Mouse (Mus musculus) intestine, embryonic 14.5 days (tissue): Measurements from ENCODE around the gene Trdmt1. TPM values are rescaled to one million over a fixed set of nuclear protein-coding genes. Genes with fewer than 3 reads are reported as not detected.

Source experiments
- ATAC-seq: fragments of 200-750 bp; cut with Nextera tagmentation; replicated peaks from 2 replicates; pipeline ENCODE4 v1.8.0; 2017; ENCODE audit warnings: low read depth, moderate number of reproducible peaks, moderate TSS enrichment, moderate library complexity; ENCODE audit not compliant: low FRiP score, low TSS enrichment
- DNase-seq: peaks from one replicate; pipeline ENCODE4 v3.0.0-alpha.2; 2018; ENCODE audit warnings: low spot score
- H3K27ac ChIP-seq: fragments of 300-500 bp; sonication (generic); 2 replicates; pipeline ENCODE4 v1.5.1; 2014; ENCODE audit warnings: low read depth, mild to moderate bottlenecking, control low read depth
- H3K27me3 ChIP-seq: fragments of 300-500 bp; sonication (generic); replicated peaks from 2 replicates; pipeline ENCODE4 v1.6.1; 2014; ENCODE audit warnings: low read length, control low read depth; ENCODE audit not compliant: control insufficient read depth, insufficient read depth
- H3K36me3 ChIP-seq: fragments of 300-500 bp; sonication (generic); 2 replicates; pipeline ENCODE4 v1.6.1; 2014; ENCODE audit warnings: low read length, control low read depth; ENCODE audit not compliant: control insufficient read depth, insufficient read depth
- H3K4me1 ChIP-seq: fragments of 300-500 bp; sonication (generic); replicated peaks from 2 replicates; pipeline ENCODE4 v1.6.1; 2014; ENCODE audit warnings: low read length, control low read depth, mixed read lengths; ENCODE audit not compliant: control insufficient read depth, insufficient read depth
- H3K4me2 ChIP-seq: fragments of 300-500 bp; sonication (generic); 2 replicates; pipeline ENCODE4 v1.6.1; 2014; ENCODE audit warnings: low read length
- H3K4me3 ChIP-seq: fragments of 300-500 bp; sonication (generic); 2 replicates; pipeline ENCODE4 v1.5.1; 2014; ENCODE audit warnings: low read depth, low read length, control low read depth, mixed read lengths
- H3K9ac ChIP-seq: fragments of 300-500 bp; sonication (generic); 2 replicates; pipeline ENCODE4 v1.6.1; 2014; ENCODE audit warnings: mild to moderate bottlenecking, low read length
- H3K9me3 ChIP-seq: fragments of 300-500 bp; sonication (generic); 2 replicates; pipeline ENCODE4 v1.6.1; 2016; ENCODE audit warnings: low read length, control low read depth; ENCODE audit not compliant: control insufficient read depth
- WGBS: fragments of 180-500 bp; shearing (Covaris S2); extraction: QIAGEN DNeasy Blood & Tissue Kit; methylation state at CpG from one replicate; pipeline ENCODE4 v1.1.7; 2014; 5-methylcytosine and 5-hydroxymethylcytosine counted together
- polyA plus RNA-seq: library from polyadenylated mRNA; unstranded; fragments of >200 nt; fragmentation: Nextera tagmentation; extraction: Ambion mirVana; gene quantifications from 2 replicates; pipeline ENCODE4 v1.2.1, GENCODE M21; 2014

Gene Trdmt1
- polyA plus RNA-seq, 1 experiment from 2014 or later = 11.5 TPM

DNA sequence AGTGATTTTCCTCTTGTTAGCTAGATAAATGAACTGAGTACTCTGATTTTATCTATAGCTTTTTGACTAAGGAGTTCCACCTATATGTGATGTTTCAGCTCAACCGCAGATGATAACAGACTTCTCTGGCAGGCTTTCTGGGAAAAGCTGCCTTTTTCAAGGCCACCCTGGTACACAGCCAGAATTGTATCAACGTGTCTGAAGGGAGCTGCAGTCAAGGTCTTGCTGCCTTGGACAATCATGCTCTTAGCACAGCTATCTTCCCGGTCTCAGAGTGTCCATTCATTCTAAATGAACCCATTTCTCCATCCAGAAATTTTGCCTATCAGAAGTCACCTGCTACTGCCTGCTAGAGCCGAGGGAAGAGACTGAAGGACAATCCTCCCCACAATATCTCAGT lies 16.9 kb downstream of the Trdmt1 start:
- H3K4me2 ChIP-seq = no peak overlapping the region
- H3K9me3 ChIP-seq = no peaks in the 10 kb centered on the region
- no peaks in the 10 kb centered on the region for H3K36me3 ChIP-seq
- no peak overlapping the region for H3K4me3 ChIP-seq
- no peaks in the 10 kb centered on the region for H3K27me3 ChIP-seq
- no peak overlapping the region for H3K9ac ChIP-seq
- no peak for DNase-seq
- 78% methylated on average over 4 of the region's 4 CpGs for WGBS
- H3K4me1 ChIP-seq = 0 out of 2 replicates have a peak, but pooled peaks cover 4% of the 10 kb centered on the region
- H3K27ac ChIP-seq = no peak overlapping the region
- ATAC-seq = no peak

DNA sequence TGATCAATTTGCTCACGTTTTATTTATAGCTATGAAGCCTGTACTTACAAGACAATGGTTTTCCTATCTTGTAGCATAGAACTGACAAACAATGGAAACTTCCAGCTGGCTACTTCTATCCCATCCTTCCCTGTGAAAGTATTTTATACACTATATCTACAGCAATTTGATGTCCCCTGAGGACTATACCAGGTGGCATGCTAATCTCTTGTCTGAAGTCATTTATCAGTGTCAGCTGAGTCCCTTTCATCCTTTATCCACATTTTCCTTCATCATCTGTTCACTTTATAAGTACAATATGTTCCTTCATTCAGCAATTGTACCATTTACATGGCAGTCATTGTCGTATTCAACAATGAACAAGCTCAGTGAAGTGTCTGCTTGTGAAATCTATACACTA lies 17.3 kb downstream of the Trdmt1 start:
- H3K9ac ChIP-seq = no peak overlapping the region
- no peak overlapping the region for H3K4me2 ChIP-seq
- no peaks in the 10 kb centered on the region for H3K27me3 ChIP-seq
- no peak overlapping the region for H3K27ac ChIP-seq
- no peaks in the 10 kb centered on the region for H3K9me3 ChIP-seq
- no peaks in the 10 kb centered on the region for H3K36me3 ChIP-seq
- 0 out of 2 replicates have a peak, but pooled peaks cover 4% of the 10 kb centered on the region for H3K4me1 ChIP-seq
- DNase-seq (no peak), ATAC-seq (no peak)
- no peak overlapping the region for H3K4me3 ChIP-seq
- WGBS = 65% methylated on average over 2 of the region's 2 CpGs

DNA sequence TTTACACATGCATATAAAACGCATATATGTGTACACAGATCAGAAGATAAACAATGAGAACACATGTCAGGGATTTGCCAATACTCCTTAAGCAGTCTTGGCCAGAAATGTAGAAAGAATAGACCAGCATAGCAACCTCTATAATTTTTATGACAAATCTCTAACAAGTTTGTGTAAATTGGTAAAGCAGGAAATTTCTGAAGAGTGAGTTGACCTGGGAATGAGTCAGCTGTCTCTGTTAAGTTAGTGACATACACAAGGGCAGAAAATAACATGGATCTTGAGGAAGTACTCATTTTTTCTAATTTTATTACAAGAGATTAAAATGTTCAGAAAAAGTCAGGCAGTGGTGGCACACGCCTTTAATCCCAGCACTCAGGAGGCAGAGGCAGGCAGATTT lies 18.3 kb downstream of the Trdmt1 start:
- H3K27me3 ChIP-seq = no peaks in the 10 kb centered on the region
- no peak overlapping the region for H3K9ac ChIP-seq
- no peaks in the 10 kb centered on the region for H3K9me3 ChIP-seq
- no peak for ATAC-seq
- no peak overlapping the region for H3K4me3 ChIP-seq
- 0 out of 2 replicates have a peak, but pooled peaks cover 4% of the 10 kb centered on the region for H3K4me1 ChIP-seq
- no peak overlapping the region for H3K4me2 ChIP-seq
- 78% methylated on average over 2 of the region's 2 CpGs for WGBS
- DNase-seq = no peak
- H3K36me3 ChIP-seq = no peaks in the 10 kb centered on the region
- H3K27ac ChIP-seq = no peak overlapping the region

DNA sequence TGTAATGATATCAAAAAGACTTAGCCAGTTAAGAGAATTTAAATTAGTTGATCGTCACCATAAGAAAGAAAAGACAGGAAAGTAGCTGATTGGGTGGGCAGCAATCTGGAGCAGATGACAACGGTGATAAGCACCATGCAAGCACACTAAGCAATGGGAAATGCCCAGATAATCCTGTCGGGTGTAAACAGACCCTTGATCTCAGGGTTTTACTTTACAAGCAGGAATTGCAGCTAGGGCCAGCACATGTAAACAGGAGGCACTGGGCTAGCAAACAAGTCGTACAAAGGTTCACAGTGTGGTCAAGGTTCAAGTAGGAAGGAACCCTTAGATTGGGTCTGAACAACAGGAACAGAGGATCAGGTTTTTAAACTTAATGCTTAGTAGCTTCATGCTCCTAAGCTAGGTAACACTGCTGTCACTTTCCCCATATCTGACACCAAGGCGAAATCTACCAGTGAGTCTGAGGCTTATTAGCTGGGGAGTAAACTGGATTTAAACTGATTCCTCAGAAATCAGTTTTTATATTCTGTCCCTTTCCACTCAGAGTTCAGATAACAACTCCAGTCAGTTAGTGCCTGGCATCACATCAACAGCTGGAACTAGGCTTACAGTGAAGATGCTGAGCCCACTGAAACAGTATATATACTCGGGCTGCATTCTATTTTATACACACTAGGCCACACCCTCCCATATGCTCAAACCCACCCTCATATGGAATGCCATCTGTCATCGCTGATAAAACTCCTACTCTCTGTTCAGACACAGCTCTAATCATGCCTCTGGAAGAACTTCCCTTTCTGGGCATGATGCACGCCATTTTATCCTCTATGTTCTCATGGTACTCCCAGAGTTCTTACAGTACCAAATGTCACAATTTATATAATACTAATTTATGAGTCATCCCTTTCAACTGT lies 20.7 kb downstream of the Trdmt1 start:
- WGBS = 36% methylated on average over 8 of the region's 8 CpGs
- H3K27ac ChIP-seq = 0 out of 2 replicates have a peak overlapping the region, but pooled peaks have one; percentile 8

DNA sequence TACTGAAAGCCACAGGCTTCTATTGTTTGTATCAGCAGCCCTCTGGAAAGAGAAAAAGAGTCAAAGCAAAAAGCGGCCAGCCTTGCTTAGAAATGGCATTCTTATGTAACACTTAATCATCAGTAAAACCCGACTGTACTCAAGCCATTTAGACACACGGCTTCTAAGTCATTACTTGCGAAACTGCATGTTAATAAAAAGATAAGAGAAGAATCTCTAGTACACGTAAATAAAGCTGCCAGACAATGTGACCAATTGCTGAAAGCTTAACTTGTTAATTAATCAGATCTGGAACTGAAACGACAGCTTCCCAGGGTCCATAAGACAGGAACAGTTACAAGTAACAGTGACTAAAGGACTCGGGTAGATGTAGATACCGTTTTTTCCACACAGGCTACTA lies 22.4 kb downstream of the Trdmt1 start:
- Histone ChIP-seq H3K9ac (no peak overlapping the region), H3K4me2 (no peak overlapping the region), H3K27me3 (no peaks in the 10 kb centered on the region), H3K4me3 (no peak overlapping the region), H3K4me1 (0 out of 2 replicates have a peak, but pooled peaks cover 4% of the 10 kb centered on the region), H3K27ac (no peak overlapping the region), H3K9me3 (no peaks in the 10 kb centered on the region), H3K36me3 (no peaks in the 10 kb centered on the region)
- DNase-seq = no peak
- ATAC-seq = no peak
- 36% methylated on average over 8 of the region's 8 CpGs for WGBS

More for the DNA sequence above, 20.7 kb downstream of the Trdmt1 start:
- ATAC-seq = peak; percentile 71
- H3K27me3 ChIP-seq = no peaks in the 10 kb centered on the region
- H3K9ac ChIP-seq = no peak overlapping the region
- H3K4me2 ChIP-seq = no peak overlapping the region
- no peak overlapping the region for H3K4me3 ChIP-seq
- H3K4me1 ChIP-seq = 0 out of 2 replicates have a peak, but pooled peaks cover 4% of the 10 kb centered on the region
- DNase-seq = no peak
- no peaks in the 10 kb centered on the region for H3K9me3 ChIP-seq
- no peaks in the 10 kb centered on the region for H3K36me3 ChIP-seq

DNA sequence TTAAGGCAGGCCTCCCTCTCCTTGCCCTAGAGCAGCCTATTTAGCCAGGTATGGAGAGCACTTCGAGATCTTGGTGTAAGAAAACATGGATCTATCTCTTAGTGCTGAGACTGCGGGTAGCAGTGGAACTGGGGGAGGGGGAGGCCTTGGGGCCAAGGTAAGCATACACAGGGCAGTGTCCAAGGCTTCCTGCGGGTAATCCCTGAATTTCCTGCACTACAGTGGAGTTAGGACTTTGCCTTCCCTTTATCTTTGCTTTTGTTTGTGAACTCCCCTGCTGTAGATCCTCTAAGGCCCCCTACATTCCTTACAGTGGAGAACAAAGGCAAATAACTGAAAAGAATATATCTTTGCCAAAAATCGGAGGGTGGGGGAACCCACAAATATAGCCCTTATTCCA lies 29.5 kb downstream of the Trdmt1 start:
- 55% methylated on average over 4 of the region's 4 CpGs for WGBS
- Histone ChIP-seq H3K4me2 (no peak overlapping the region), H3K27ac (no peak overlapping the region), H3K27me3 (no peaks in the 10 kb centered on the region), H3K4me3 (no peak overlapping the region), H3K9ac (no peak overlapping the region), H3K36me3 (no peaks in the 10 kb centered on the region), H3K4me1 (no peaks in the 10 kb centered on the region; the same call in 1 of the 2 replicates), H3K9me3 (no peaks in the 10 kb centered on the region)
- ATAC-seq (peak; percentile 60; the same call in 1 of the 2 replicates), DNase-seq (no peak)

DNA sequence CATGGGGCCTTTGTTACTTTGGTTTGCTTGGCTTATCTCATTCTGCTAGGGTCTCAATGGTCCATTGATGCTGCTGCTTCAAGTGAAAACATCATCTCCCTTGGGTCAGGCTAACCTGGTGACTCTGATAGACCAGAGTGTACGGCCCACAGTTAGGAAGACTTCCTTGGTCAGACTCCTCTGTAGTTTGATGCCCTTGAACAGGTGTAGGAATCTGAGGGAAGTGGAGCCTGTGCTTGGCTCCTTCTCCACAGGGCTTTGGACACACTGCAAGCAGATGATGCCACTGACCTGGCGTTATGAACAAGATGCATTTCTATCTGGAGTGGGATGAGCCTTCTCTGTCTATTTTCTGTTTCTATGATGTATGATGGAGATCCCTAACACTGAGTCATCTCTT lies 41.8 kb downstream of the Trdmt1 start:
- 87% methylated on average over 2 of the region's 2 CpGs for WGBS
- H3K27me3 ChIP-seq = no peaks in the 10 kb centered on the region
- ATAC-seq (no peak), DNase-seq (no peak)
- no peaks in the 10 kb centered on the region for H3K36me3 ChIP-seq
- H3K9me3 ChIP-seq = no peaks in the 10 kb centered on the region
- H3K9ac ChIP-seq = no peak overlapping the region
- H3K4me1 ChIP-seq = no peaks in the 10 kb centered on the region
- H3K4me3 ChIP-seq = no peak overlapping the region
- no peak overlapping the region for H3K27ac ChIP-seq
- H3K4me2 ChIP-seq = no peak overlapping the region

DNA sequence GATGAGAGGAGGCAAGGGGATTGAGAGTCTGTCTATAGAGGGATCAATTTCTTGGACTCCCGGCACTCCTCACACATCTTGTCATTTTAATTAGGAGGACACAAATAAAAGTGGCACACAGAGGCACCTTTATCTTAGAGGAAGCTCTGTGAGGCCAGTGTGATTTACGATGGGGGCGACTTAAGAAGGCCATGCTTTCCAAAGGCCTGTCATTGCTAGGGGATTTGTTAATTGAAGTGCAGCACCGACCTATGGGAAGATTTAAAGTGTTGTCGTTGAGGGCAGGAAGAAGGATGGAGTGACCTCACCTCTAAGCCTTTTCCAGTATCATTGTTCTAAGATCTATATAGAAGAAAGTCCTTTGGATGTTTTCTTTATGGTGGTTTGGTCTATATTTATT lies 42.9 kb downstream of the Trdmt1 start:
- Histone ChIP-seq H3K36me3 (no peaks in the 10 kb centered on the region), H3K9ac (no peak overlapping the region), H3K27me3 (no peaks in the 10 kb centered on the region), H3K27ac (no peak overlapping the region), H3K4me2 (no peak overlapping the region), H3K4me1 (no peaks in the 10 kb centered on the region), H3K9me3 (no peaks in the 10 kb centered on the region), H3K4me3 (no peak overlapping the region)
- no peak for ATAC-seq
- no peak for DNase-seq
- WGBS = 20% methylated on average over 5 of the region's 5 CpGs
